Mouse (Mus musculus): Measurements from ENCODE around the gene Fam20c. TPM values are rescaled to one million over a fixed set of nuclear protein-coding genes. Genes with fewer than 3 reads are reported as not detected.

Fam20c gene
- polyA plus RNA-seq, 1 experiment from 2014 or later: 2.5 TPM

- Histone ChIP-seq H3K4me1 (replicated peaks; ENCODE audit: control insufficient read depth, insufficient read depth, low read length) (no peaks in the 10 kb centered on the region), H3K27ac (ENCODE audit: low read depth, low read length) (no peak overlapping the region), H3K9ac (ENCODE audit: low read depth, low read length) (no peak overlapping the region), H3K4me2 (replicated peaks; ENCODE audit: low read depth) (no peak overlapping the region), H3K36me3 (ENCODE audit: control insufficient read depth, insufficient read depth) (no peaks in the 10 kb centered on the region), H3K4me3 (ENCODE audit: low read depth, low read length) (no peak overlapping the region), H3K9me3 (ENCODE audit: control insufficient read depth) (no peaks in the 10 kb centered on the region), H3K27me3 (replicated peaks; ENCODE audit: control insufficient read depth, insufficient read depth, low read length) (no peaks in the 10 kb centered on the region)
- WGBS: 63% methylated on average over 7 of the region's 7 CpGs
- TF ChIP-seq CTCF (IDR thresholded peaks at IDR 0.05; ENCODE audit: low read depth): no peak
- ATAC-seq: no peak
Measured at GRCm38 (mm10) chr5:138725151-138725550, 29.2 kb upstream of the Fam20c start.

GRCm38 (mm10) chr5:138730863-138731262 lies 23.5 kb upstream of the Fam20c start:
- H3K4me1 ChIP-seq (replicated peaks; ENCODE audit: control insufficient read depth, insufficient read depth, low read length): 0 out of 2 replicates have a peak, but pooled peaks cover 3% of the 10 kb centered on the region
- no peak overlapping the region for H3K27ac ChIP-seq (ENCODE audit: low read depth, low read length)
- no peak overlapping the region for H3K9ac ChIP-seq (ENCODE audit: low read depth, low read length)
- H3K36me3 ChIP-seq (ENCODE audit: control insufficient read depth, insufficient read depth): no peaks in the 10 kb centered on the region
- no peaks in the 10 kb centered on the region for H3K27me3 ChIP-seq (replicated peaks; ENCODE audit: control insufficient read depth, insufficient read depth, low read length)
- H3K9me3 ChIP-seq (ENCODE audit: control insufficient read depth): no peaks in the 10 kb centered on the region
- TF ChIP-seq CTCF (IDR thresholded peaks at IDR 0.05; ENCODE audit: low read depth): no peak
- no peak overlapping the region for H3K4me2 ChIP-seq (replicated peaks; ENCODE audit: low read depth)
- no peak overlapping the region for H3K4me3 ChIP-seq (ENCODE audit: low read depth, low read length)
- 72% methylated on average over 5 of the region's 5 CpGs for WGBS
- ATAC-seq: no peak

DNA sequence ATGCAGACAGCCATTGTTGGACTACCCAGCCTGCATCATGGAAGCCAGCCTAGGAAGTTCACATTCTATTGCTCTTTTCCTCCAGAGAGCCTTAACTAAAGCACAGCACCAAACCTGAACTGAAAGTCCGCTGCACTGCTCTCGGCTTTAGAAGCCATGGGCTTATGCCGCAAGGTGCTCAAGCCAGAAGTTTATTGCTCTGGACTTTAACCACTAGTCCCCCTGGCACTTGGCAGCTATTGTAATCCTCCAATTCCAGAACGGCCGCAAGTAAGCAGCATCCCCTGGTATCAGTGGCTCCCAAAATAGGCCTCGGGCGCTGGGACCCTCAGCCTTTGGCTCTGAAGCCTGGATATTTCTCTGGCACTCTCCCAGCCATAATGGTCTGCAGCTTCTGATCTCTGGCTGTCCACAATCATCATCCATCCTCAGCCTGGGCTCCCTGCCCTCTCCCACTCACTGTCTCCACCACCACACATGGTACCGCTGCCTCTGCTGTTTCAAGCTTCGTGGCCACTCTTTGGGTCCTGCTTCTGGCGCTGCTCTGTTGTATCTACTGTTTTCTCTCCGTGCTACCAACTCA lies 20.9 kb upstream of the Fam20c start:
- Histone ChIP-seq H3K9ac (ENCODE audit: low read depth, low read length) (no peak overlapping the region), H3K4me1 (replicated peaks; ENCODE audit: control insufficient read depth, insufficient read depth, low read length) (0 out of 2 replicates have a peak, but pooled peaks cover 3% of the 10 kb centered on the region), H3K27ac (ENCODE audit: low read depth, low read length) (no peak overlapping the region), H3K4me3 (ENCODE audit: low read depth, low read length) (no peak overlapping the region), H3K9me3 (ENCODE audit: control insufficient read depth) (no peaks in the 10 kb centered on the region), H3K4me2 (replicated peaks; ENCODE audit: low read depth) (no peak overlapping the region), H3K36me3 (ENCODE audit: control insufficient read depth, insufficient read depth) (no peaks in the 10 kb centered on the region), H3K27me3 (replicated peaks; ENCODE audit: control insufficient read depth, insufficient read depth, low read length) (no peaks in the 10 kb centered on the region)
- ATAC-seq: no peak
- no peak for TF ChIP-seq CTCF (IDR thresholded peaks at IDR 0.05; ENCODE audit: low read depth)
- 61% methylated on average over 11 of the region's 11 CpGs for WGBS

GRCm38 (mm10) chr5:138734018-138734417 lies 20.3 kb upstream of the Fam20c start:
- no peak for ATAC-seq
- Histone ChIP-seq H3K9me3 (ENCODE audit: control insufficient read depth) (no peaks in the 10 kb centered on the region), H3K27me3 (replicated peaks; ENCODE audit: control insufficient read depth, insufficient read depth, low read length) (no peaks in the 10 kb centered on the region), H3K4me2 (replicated peaks; ENCODE audit: low read depth) (no peak overlapping the region), H3K4me1 (replicated peaks; ENCODE audit: control insufficient read depth, insufficient read depth, low read length) (0 out of 2 replicates have a peak, but pooled peaks cover 3% of the 10 kb centered on the region), H3K36me3 (ENCODE audit: control insufficient read depth, insufficient read depth) (no peaks in the 10 kb centered on the region), H3K4me3 (ENCODE audit: low read depth, low read length) (no peak overlapping the region), H3K27ac (ENCODE audit: low read depth, low read length) (no peak overlapping the region), H3K9ac (ENCODE audit: low read depth, low read length) (no peak overlapping the region)
- 83% methylated on average over 18 of the region's 18 CpGs for WGBS
- no peak for TF ChIP-seq CTCF (IDR thresholded peaks at IDR 0.05; ENCODE audit: low read depth)

DNA sequence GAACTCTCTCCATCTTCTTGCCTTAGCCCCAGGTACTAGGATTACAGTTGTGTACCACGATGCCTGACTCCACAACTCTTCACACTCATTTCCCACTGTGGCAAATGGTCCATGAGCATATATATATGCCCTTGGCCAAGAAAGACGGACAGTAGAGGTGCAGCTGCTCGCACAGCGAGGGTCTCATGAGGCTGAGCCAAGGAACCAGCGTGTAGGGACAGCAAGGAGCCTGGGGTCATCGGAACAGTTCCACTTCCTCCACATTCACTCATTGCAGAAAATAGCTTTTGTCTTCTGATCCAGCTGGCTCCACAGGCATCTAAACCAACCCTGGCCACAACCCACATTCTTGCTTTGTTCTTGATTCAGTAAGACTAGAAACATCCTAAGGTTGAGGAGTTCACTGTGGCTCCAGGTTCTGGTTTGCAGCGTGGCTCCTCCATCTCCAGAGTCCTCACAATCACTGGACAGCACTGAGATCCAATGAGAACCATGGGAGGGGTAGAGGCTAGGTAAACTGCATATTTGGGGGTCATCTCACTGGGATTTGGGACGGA lies 19.0 kb upstream of the Fam20c start:
- H3K4me3 ChIP-seq (ENCODE audit: low read depth, low read length): no peak overlapping the region
- no peak overlapping the region for H3K9ac ChIP-seq (ENCODE audit: low read depth, low read length)
- WGBS: 92% methylated on average over 8 of the region's 8 CpGs
- TF ChIP-seq CTCF (IDR thresholded peaks at IDR 0.05; ENCODE audit: low read depth): no peak
- H3K27me3 ChIP-seq (replicated peaks; ENCODE audit: control insufficient read depth, insufficient read depth, low read length): 0 out of 2 replicates have a peak, but pooled peaks cover 1% of the 10 kb centered on the region
- 0 out of 2 replicates have a peak, but pooled peaks cover 3% of the 10 kb centered on the region for H3K4me1 ChIP-seq (replicated peaks; ENCODE audit: control insufficient read depth, insufficient read depth, low read length)
- ATAC-seq: no peak
- no peaks in the 10 kb centered on the region for H3K9me3 ChIP-seq (ENCODE audit: control insufficient read depth)
- H3K4me2 ChIP-seq (replicated peaks; ENCODE audit: low read depth): no peak overlapping the region
- no peaks in the 10 kb centered on the region for H3K36me3 ChIP-seq (ENCODE audit: control insufficient read depth, insufficient read depth)
- no peak overlapping the region for H3K27ac ChIP-seq (ENCODE audit: low read depth, low read length)

GRCm38 (mm10) chr5:138740150-138740549 lies 14.2 kb upstream of the Fam20c start:
- no peaks in the 10 kb centered on the region for H3K4me1 ChIP-seq (replicated peaks; ENCODE audit: control insufficient read depth, insufficient read depth, low read length)
- H3K4me2 ChIP-seq (replicated peaks; ENCODE audit: low read depth): no peak overlapping the region
- TF ChIP-seq CTCF (IDR thresholded peaks at IDR 0.05; ENCODE audit: low read depth): no peak
- H3K27ac ChIP-seq (ENCODE audit: low read depth, low read length): no peak overlapping the region
- no peaks in the 10 kb centered on the region for H3K36me3 ChIP-seq (ENCODE audit: control insufficient read depth, insufficient read depth)
- H3K9ac ChIP-seq (ENCODE audit: low read depth, low read length): no peak overlapping the region
- H3K9me3 ChIP-seq (ENCODE audit: control insufficient read depth): no peaks in the 10 kb centered on the region
- no peak overlapping the region for H3K4me3 ChIP-seq (ENCODE audit: low read depth, low read length)
- 79% methylated on average over 3 of the region's 3 CpGs for WGBS
- no peak for ATAC-seq
- 0 out of 2 replicates have a peak, but pooled peaks cover 3% of the 10 kb centered on the region for H3K27me3 ChIP-seq (replicated peaks; ENCODE audit: control insufficient read depth, insufficient read depth, low read length)
